10 mouse cellular contexts compared by ENCODE assay signal in the genomic region with DNA sequence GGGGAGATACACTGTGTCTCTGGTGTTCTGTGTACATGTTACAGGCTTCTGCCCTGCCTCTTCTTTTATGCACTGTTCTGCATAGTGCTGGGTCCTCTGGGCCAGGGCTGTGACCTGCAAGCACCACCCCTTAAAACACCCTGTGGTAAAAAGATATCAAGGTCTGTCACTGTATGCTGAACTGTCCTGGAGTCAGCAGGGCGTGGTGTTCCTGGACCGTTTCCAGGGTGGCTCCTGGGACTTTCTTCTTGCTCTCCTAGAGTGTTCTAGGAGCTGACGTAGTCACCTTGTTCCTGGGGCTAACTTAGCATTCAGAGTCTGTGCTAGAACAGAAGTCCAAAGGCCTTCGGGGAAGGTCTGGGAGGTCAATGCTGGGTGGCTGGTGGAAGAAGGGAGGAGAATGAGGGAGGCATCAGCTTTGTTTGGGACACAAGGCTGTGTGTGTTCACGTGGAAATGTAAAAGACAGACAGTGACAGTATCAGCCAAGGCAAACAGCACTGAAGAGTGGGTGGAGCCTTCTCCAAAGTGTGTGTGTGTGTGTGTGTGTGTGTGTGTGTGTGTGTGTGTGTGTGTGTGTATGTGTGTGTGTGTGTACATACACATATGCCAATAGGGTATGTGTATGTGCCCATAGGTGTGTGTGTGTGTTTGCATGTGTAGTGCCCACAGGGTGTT.
DNase-seq lines count a peak whose midpoint lies in the region; ATAC-seq lines count a peak whose summit lies in the region.
"Had no signal": no experiment of that assay in that cellular context is flagged by ENCODE, and none has a peak within 500 bp of the region (broad histone marks: within the 10 kb centered on the region; RNA-seq: fewer than 3 reads in every experiment).

No protein-coding gene starts in this region.

- no peak overlapping the region for H3K9ac ChIP-seq in intestine, embryonic 15.5 days
- H3K9ac ChIP-seq in liver, embryonic 16.5 days (ENCODE audit: low read depth, low read length) = peak overlapping the region; percentile 50

- 62% methylated on average over 5 of the region's 5 CpGs for WGBS in intestine, embryonic 15.5 days
- WGBS in liver, embryonic 16.5 days (ENCODE audit: insufficient replicate concordance) = 20% methylated on average over 5 of the region's 5 CpGs
- 89% methylated on average over 5 of the region's 5 CpGs for WGBS in forebrain, embryonic 10.5 days

- H3K4me2 ChIP-seq in intestine, embryonic 15.5 days (replicated peaks) = no peak overlapping the region
- H3K4me2 ChIP-seq in liver, embryonic 16.5 days (ENCODE audit: low read depth, low read length) = peak overlapping the region; percentile 47

- H3K4me1 ChIP-seq in intestine, embryonic 15.5 days (replicated peaks) = peaks cover 23% of the 10 kb centered on the region
- H3K4me1 ChIP-seq in liver, embryonic 16.5 days (ENCODE audit: control insufficient read depth, low read depth, low read length) = peaks cover 51% of the 10 kb centered on the region
- peaks cover 23% of the 10 kb centered on the region for H3K4me1 ChIP-seq in forebrain, embryonic 10.5 days

- no peak overlapping the region for H3K27ac ChIP-seq in intestine, embryonic 15.5 days
- peak overlapping the region; percentile 87 for H3K27ac ChIP-seq in liver, embryonic 16.5 days (ENCODE audit: low read length)
- H3K27ac ChIP-seq in forebrain, embryonic 10.5 days = no peak overlapping the region
- H3K27ac ChIP-seq: left cerebral cortex, adult 2 months; macrophage had no signal

- H3K36me3 ChIP-seq in intestine, embryonic 15.5 days = no peaks in the 10 kb centered on the region
- H3K36me3 ChIP-seq in liver, embryonic 16.5 days (ENCODE audit: control insufficient read depth, insufficient read depth) = no peaks in the 10 kb centered on the region
- no peaks in the 10 kb centered on the region for H3K36me3 ChIP-seq in forebrain, embryonic 10.5 days (replicated peaks)

- DNase-seq in testis, postnatal 14 days (ENCODE audit: low spot score) = peak; percentile 33
- DNase-seq in testis, postnatal 10 days (ENCODE audit: low spot score) = no peak
- DNase-seq in left cerebral cortex, adult 8-10 months (ENCODE audit: low spot score in 2 of 2) = no peak
- no peak for DNase-seq in frontal cortex, adult 2 months (ENCODE audit: extremely low spot score in 1 of 2, low spot score in 1 of 2)
- no peak for DNase-seq in forebrain, embryonic 10.5 days (ENCODE audit: extremely low spot score, low spot score)
- DNase-seq: thymus, postnatal 4 days had no signal

- no peaks in the 10 kb centered on the region for H3K27me3 ChIP-seq in intestine, embryonic 15.5 days (replicated peaks)
- H3K27me3 ChIP-seq in liver, embryonic 16.5 days (ENCODE audit: control insufficient read depth, insufficient read depth, low read depth, low read length) = no peaks in the 10 kb centered on the region
- no peaks in the 10 kb centered on the region for H3K27me3 ChIP-seq in forebrain, embryonic 10.5 days (ENCODE audit: poor library complexity, severe bottlenecking)

- peak; percentile 76 for ATAC-seq in intestine, embryonic 15.5 days
- ATAC-seq in liver, embryonic 16.5 days (ENCODE audit: low read depth) = peak; percentile 92

- H3K9me3 ChIP-seq in intestine, embryonic 15.5 days = no peaks in the 10 kb centered on the region
- H3K9me3 ChIP-seq in liver, embryonic 16.5 days (replicated peaks; ENCODE audit: control insufficient read depth, low read length) = peaks cover 5% of the 10 kb centered on the region; the same call in 1 of the 2 replicates
- H3K9me3 ChIP-seq in forebrain, embryonic 10.5 days = peaks cover 10% of the 10 kb centered on the region; the same call in 1 of the 2 replicates

- no peak overlapping the region for H3K4me3 ChIP-seq in intestine, embryonic 15.5 days (replicated peaks)
- 0 out of 2 replicates have a peak overlapping the region, but pooled peaks have one; percentile 2 for H3K4me3 ChIP-seq in liver, embryonic 16.5 days (ENCODE audit: low read depth, low read length)
- no peak overlapping the region for H3K4me3 ChIP-seq in forebrain, embryonic 10.5 days
- H3K4me3 ChIP-seq: left cerebral cortex, adult 2 months had no signal
